Mouse (Mus musculus) heart, adult 2 months (tissue): Measurements from ENCODE around the gene 1700102P08Rik. TPM values are rescaled to one million over a fixed set of nuclear protein-coding genes. Genes with fewer than 3 reads are reported as not detected.

Experiments
- DNase-seq, 2 experiments: peaks; one replicate each; pipeline ENCODE4 v3.0.0; 2021
- H3K27ac ChIP-seq: fragments of 200-600 bp; 2 replicates; pipeline ENCODE4 v1.8.1; 2022
- H3K27me3 ChIP-seq: fragments of 200-500 bp; 2 replicates; pipeline ENCODE4 v1.6.1; 2012; ENCODE audit warnings: mild to moderate bottlenecking, low read length, inconsistent platforms, mixed read lengths; ENCODE audit not compliant: control insufficient read depth, insufficient read depth
- H3K36me3 ChIP-seq: fragments of 200-500 bp; 2 replicates; pipeline ENCODE4 v1.6.1; 2012; ENCODE audit warnings: low read length, inconsistent platforms; ENCODE audit not compliant: control insufficient read depth, insufficient read depth
- H3K4me1 ChIP-seq: fragments of 200-500 bp; 2 replicates; pipeline ENCODE4 v1.6.1; 2011; ENCODE audit warnings: low read length; ENCODE audit not compliant: control insufficient read depth, insufficient read depth
- H3K4me3 ChIP-seq: fragments of 200-600 bp; 2 replicates; pipeline ENCODE4 v1.8.1; 2022
- H3K79me2 ChIP-seq: fragments of 200-500 bp; replicated peaks from 2 replicates; pipeline ENCODE4 v1.6.1; 2012; ENCODE audit warnings: mild to moderate bottlenecking, inconsistent platforms, low read length, moderate library complexity, mixed read lengths; ENCODE audit not compliant: control insufficient read depth, insufficient read depth
- H3K9ac ChIP-seq: fragments of 200-500 bp; 2 replicates; pipeline ENCODE4 v1.6.1; 2012; ENCODE audit warnings: low read depth, mild to moderate bottlenecking, control low read depth, inconsistent platforms, low read length, mixed read lengths
- CTCF ChIP-seq: fragments of 200-600 bp; IDR thresholded peaks from 2 replicates; pipeline ENCODE4 v1.8.1; 2022; ENCODE audit warnings: antibody characterized with exemption, mild to moderate bottlenecking, moderate library complexity
- EP300 ChIP-seq: fragments of 200-500 bp; IDR thresholded peaks from 2 replicates; pipeline ENCODE4 v1.6.1; 2011; ENCODE audit warnings: low read depth, low read length, control low read depth; ENCODE audit not compliant: insufficient read depth
- POLR2A ChIP-seq: fragments of 200-500 bp; IDR thresholded peaks from 2 replicates; pipeline ENCODE4 v1.6.1; 2011; ENCODE audit warnings: mild to moderate bottlenecking, low read depth, low read length, control low read depth; ENCODE audit not compliant: insufficient read depth
- WGBS: fragments of 180-500 bp; shearing (Covaris S2); methylation state at CpG from one replicate; pipeline ENCODE4 v1.1.7; 2018; 5-methylcytosine and 5-hydroxymethylcytosine counted together
- intact Hi-C: fragments of 180-260 bp; cut with DNase I; formaldehyde crosslinking; loops from one replicate; pipeline ENCODE4 v1.15.1; 2025
- polyA plus RNA-seq: library from polyadenylated mRNA; depleted of rRNA; stranded (reverse); fragments of >200 nt; gene quantifications from 2 replicates; pipeline ENCODE4 v1.2.3, GENCODE M21; 2012
- total RNA-seq, 2 experiments: library from RNA; stranded (reverse); gene quantifications; 2 replicates each; pipeline ENCODE4 v1.2.3; 2021

The 1700102P08Rik gene
- total and polyA plus RNA-seq, 3 experiments: 0.25 to 0.68 (median 0.57) TPM

DNA sequence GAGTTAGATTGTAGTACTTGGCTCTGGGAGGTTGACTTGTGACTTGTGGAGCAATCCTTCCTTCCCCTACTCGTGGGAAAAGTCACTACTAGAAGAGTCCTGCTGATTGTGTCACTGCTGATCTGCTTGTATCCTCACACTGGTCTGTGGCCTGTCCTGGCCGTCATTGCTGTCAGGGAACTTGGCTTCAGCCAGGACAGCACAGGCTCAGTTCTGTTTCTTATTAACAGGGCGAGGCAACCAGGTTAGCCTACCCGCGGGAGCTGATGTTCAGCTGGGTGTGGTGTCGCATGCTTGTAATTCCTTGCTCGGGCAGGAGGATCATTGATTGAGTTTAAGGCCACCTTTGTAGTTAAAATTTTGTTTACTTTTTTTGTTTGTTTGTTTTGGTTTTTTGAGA, 7.6 kb upstream of the 1700102P08Rik start:
- Histone ChIP-seq H3K27ac (no peak overlapping the region), H3K4me1 (no peaks in the 10 kb centered on the region), H3K79me2 (no peaks in the 10 kb centered on the region), H3K27me3 (no peaks in the 10 kb centered on the region), H3K9ac (no peak overlapping the region), H3K36me3 (peaks cover 2% of the 10 kb centered on the region; the same call in 1 of the 2 replicates), H3K4me3 (no peak overlapping the region)
- no peak for DNase-seq
- intact Hi-C loops: no loop called here
- TF ChIP-seq POLR2A (no peak), CTCF (no peak), EP300 (no peak)
- WGBS: 86% methylated on average over 7 of the region's 7 CpGs

DNA sequence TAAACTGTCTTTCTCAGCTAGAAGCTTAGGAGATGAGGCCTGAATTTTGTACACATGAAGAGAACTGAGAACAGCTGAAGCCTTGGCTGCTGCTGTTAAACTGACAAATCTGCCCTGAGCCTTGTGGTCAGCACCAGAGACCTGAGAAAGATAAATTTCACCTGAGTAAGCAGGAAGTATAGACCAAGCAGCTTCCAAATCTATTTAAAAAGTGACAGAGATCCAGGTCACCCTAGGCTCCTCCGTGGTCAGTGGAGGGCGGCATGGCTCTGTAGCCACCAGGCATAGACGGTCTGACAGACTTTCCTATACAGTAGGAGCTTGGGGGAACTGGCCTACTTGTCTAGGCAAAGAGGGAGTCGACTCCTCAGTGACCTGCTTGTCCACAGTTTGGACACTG, 5.8 kb upstream of the 1700102P08Rik start:
- intact Hi-C loops: no loop called here
- DNase-seq: no peak
- peaks cover 2% of the 10 kb centered on the region; the same call in 1 of the 2 replicates for H3K36me3 ChIP-seq
- H3K79me2 ChIP-seq: no peaks in the 10 kb centered on the region
- no peak overlapping the region for H3K9ac ChIP-seq
- H3K4me1 ChIP-seq: no peaks in the 10 kb centered on the region
- no peak overlapping the region for H3K4me3 ChIP-seq
- 79% methylated on average over 4 of the region's 4 CpGs for WGBS
- no peaks in the 10 kb centered on the region for H3K27me3 ChIP-seq
- no peak overlapping the region for H3K27ac ChIP-seq
- TF ChIP-seq POLR2A: no peak
- no peak for TF ChIP-seq EP300

DNA sequence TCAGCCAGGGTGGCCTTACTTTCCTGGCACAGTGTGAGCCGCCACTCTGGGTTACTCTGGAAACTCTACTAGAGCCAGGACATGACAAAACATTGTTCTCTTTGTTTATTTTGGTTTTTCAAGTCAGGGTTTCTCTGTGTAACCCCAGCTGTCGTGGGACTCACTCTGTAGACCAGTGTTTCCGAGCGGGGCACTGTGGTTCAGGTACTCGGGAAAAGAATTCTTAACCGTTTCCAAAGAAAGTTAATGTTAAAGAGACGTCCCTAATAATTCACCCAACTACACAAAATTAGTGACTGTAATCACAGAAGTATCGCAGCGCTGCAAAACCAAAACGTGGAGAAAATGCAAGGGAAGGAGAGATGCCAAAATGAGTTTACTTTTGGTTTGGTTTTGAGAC, 4.0 kb upstream of the 1700102P08Rik start:
- no peak overlapping the region for H3K4me3 ChIP-seq
- no peaks in the 10 kb centered on the region for H3K36me3 ChIP-seq
- no peaks in the 10 kb centered on the region for H3K79me2 ChIP-seq
- no peak overlapping the region for H3K27ac ChIP-seq
- no peaks in the 10 kb centered on the region for H3K27me3 ChIP-seq
- no peak overlapping the region for H3K9ac ChIP-seq
- TF ChIP-seq POLR2A (no peak), CTCF (no peak), EP300 (no peak)
- no peak for DNase-seq
- 90% methylated on average over 10 of the region's 10 CpGs for WGBS
- H3K4me1 ChIP-seq: no peaks in the 10 kb centered on the region
- intact Hi-C loops: no loop called here

- no peak for DNase-seq
- TF ChIP-seq CTCF (no peak), EP300 (no peak), POLR2A (no peak)
- no peak overlapping the region for H3K4me3 ChIP-seq
- no peaks in the 10 kb centered on the region for H3K27me3 ChIP-seq
- H3K36me3 ChIP-seq: no peaks in the 10 kb centered on the region
- intact Hi-C loops: no loop called here
- H3K4me1 ChIP-seq: no peaks in the 10 kb centered on the region
- 62% methylated on average over 6 of the region's 6 CpGs for WGBS
- no peak overlapping the region for H3K27ac ChIP-seq
- H3K79me2 ChIP-seq: no peaks in the 10 kb centered on the region
- no peak overlapping the region for H3K9ac ChIP-seq
Measured at GRCm38 (mm10) chr9:108389220-108389619, 3.4 kb upstream of the 1700102P08Rik start.

DNA sequence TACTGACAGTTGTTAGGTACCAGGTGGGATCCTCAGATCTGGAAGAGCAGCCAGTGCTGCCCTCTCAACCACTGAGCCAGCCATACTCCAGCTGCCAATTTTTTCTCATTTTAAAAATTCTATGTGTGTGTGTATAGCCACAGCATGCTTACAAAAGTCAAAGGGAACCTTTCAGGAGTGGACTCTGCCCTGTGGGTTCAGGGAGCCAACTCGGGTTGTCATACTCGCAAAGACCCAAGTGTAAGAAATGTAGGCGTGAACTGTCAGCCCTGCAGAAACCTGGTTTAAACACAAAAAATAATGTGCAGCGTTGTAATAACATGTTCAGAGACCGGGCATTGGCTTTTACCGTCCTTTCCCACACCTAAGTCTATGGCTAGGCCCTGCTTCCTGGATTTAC, 1.6 kb downstream of the 1700102P08Rik start:
- 96% methylated on average over 6 of the region's 6 CpGs for WGBS
- intact Hi-C loops: no loop called here
- Histone ChIP-seq H3K4me1 (no peaks in the 10 kb centered on the region), H3K27me3 (no peaks in the 10 kb centered on the region), H3K36me3 (no peaks in the 10 kb centered on the region), H3K79me2 (no peaks in the 10 kb centered on the region), H3K4me3 (no peak overlapping the region), H3K9ac (no peak overlapping the region), H3K27ac (no peak overlapping the region)
- DNase-seq: no peak
- TF ChIP-seq EP300 (no peak), CTCF (no peak), POLR2A (no peak)

- no peak overlapping the region for H3K4me3 ChIP-seq
- H3K9ac ChIP-seq: no peak overlapping the region
- WGBS: 89% methylated on average over 1 of the region's 1 CpGs
- no peaks in the 10 kb centered on the region for H3K36me3 ChIP-seq
- no peak overlapping the region for H3K27ac ChIP-seq
- no peaks in the 10 kb centered on the region for H3K27me3 ChIP-seq
- intact Hi-C loops: no loop called here
- no peak for TF ChIP-seq EP300
- TF ChIP-seq POLR2A: no peak
- TF ChIP-seq CTCF: no peak
- H3K4me1 ChIP-seq: no peaks in the 10 kb centered on the region
- no peak for DNase-seq
- H3K79me2 ChIP-seq: no peaks in the 10 kb centered on the region
Measured at GRCm38 (mm10) chr9:108395427-108395826, 2.8 kb downstream of the 1700102P08Rik start.

DNA sequence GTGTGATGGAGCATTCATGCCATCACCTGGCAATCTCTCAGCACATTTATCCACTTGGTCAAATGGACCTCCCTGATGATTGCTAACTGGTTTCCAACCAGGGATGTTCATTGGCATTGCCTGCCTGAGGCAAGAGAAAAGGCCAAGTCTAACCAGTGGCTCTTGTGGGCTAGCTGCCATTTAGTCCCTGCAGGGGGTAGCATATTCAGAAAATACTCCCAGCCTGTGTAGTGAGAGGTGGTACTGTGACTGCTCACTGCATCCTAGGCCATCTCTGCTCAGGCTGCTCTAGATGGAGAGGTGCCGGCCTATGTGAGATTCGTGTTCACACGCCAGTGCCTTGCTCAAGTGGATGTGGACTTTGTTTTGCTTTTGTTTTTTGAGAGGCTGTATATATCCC, 5.7 kb downstream of the 1700102P08Rik start:
- WGBS: 97% methylated on average over 3 of the region's 3 CpGs
- no peaks in the 10 kb centered on the region for H3K27me3 ChIP-seq
- no peak for TF ChIP-seq POLR2A
- no peak for TF ChIP-seq CTCF
- no peak for TF ChIP-seq EP300
- H3K79me2 ChIP-seq: no peaks in the 10 kb centered on the region
- H3K9ac ChIP-seq: no peak overlapping the region
- DNase-seq: no peak
- no peak overlapping the region for H3K4me3 ChIP-seq
- peaks cover 8% of the 10 kb centered on the region for H3K4me1 ChIP-seq
- H3K36me3 ChIP-seq: no peaks in the 10 kb centered on the region; the same call in 1 of the 2 replicates
- intact Hi-C loops: no loop called here
- no peak overlapping the region for H3K27ac ChIP-seq
